Mouse (Mus musculus) heart, postnatal 0 days (tissue): ENCODE measurements around the gene Il2rb. TPM values are rescaled to one million over a fixed set of nuclear protein-coding genes. Genes with fewer than 3 reads are reported as not detected.

ENCODE experiments used
- ATAC-seq: fragments of 200-750 bp; cut with Nextera tagmentation; 2 replicates; pipeline ENCODE4 v1.8.0; 2017; ENCODE audit warnings: low read depth, moderate number of reproducible peaks, moderate library complexity; ENCODE audit not compliant: insufficient read depth
- DNase-seq: peaks from one replicate; pipeline ENCODE4 v3.0.0-alpha.2; 2016; ENCODE audit warnings: low spot score
- H3K27ac ChIP-seq: fragments of 300-500 bp; sonication (generic); 2 replicates; pipeline ENCODE4 v1.5.1; 2014; ENCODE audit warnings: low read depth, mild to moderate bottlenecking
- H3K27me3 ChIP-seq: fragments of 300-500 bp; sonication (generic); 2 replicates; pipeline ENCODE4 v1.6.1; 2014; ENCODE audit warnings: low read length, mixed read lengths; ENCODE audit not compliant: control insufficient read depth, insufficient read depth
- H3K36me3 ChIP-seq: fragments of 300-500 bp; sonication (generic); replicated peaks from 2 replicates; pipeline ENCODE4 v1.6.1; 2014; ENCODE audit warnings: low read length, mixed read lengths; ENCODE audit not compliant: control insufficient read depth, insufficient read depth
- H3K4me1 ChIP-seq: fragments of 300-500 bp; sonication (generic); 2 replicates; pipeline ENCODE4 v1.6.1; 2014; ENCODE audit warnings: antibody characterized with exemption; ENCODE audit not compliant: control insufficient read depth, insufficient read depth
- H3K4me2 ChIP-seq: fragments of 300-500 bp; sonication (generic); 2 replicates; pipeline ENCODE4 v1.6.1; 2014; ENCODE audit warnings: low read depth, mild to moderate bottlenecking, low read length, moderate library complexity
- H3K4me3 ChIP-seq: fragments of 300-500 bp; sonication (generic); 2 replicates; pipeline ENCODE4 v1.5.1; 2014; ENCODE audit warnings: low read depth, low read length
- H3K9ac ChIP-seq: fragments of 300-500 bp; sonication (generic); replicated peaks from 2 replicates; pipeline ENCODE4 v1.6.1; 2014; ENCODE audit warnings: low read depth, low read length, mixed read lengths
- H3K9me3 ChIP-seq: fragments of 300-500 bp; sonication (generic); replicated peaks from 2 replicates; pipeline ENCODE4 v1.6.1; 2016; ENCODE audit warnings: low read length; ENCODE audit not compliant: control insufficient read depth
- CTCF ChIP-seq: IDR thresholded peaks from 2 replicates; pipeline ENCODE4 v1.5.1; 2016; ENCODE audit warnings: antibody characterized with exemption, control low read depth, low read depth
- EP300 ChIP-seq: IDR thresholded peaks from 2 replicates; pipeline ENCODE4 v1.6.1; 2016; ENCODE audit warnings: antibody characterized with exemption, low read depth
- WGBS: fragments of 180-500 bp; shearing (Covaris S2); extraction: QIAGEN DNeasy Blood & Tissue Kit; methylation state at CpG from one replicate; pipeline ENCODE4 v1.1.7; 2014; 5-methylcytosine and 5-hydroxymethylcytosine counted together
- polyA plus RNA-seq: library from polyadenylated mRNA; unstranded; fragments of >200 nt; fragmentation: Nextera tagmentation; extraction: Ambion mirVana; gene quantifications from 2 replicates; pipeline ENCODE4 v1.2.1, GENCODE M21; 2015
- total RNA-seq: library from RNA; depleted of rRNA; stranded (reverse); fragments of >200 nt; gene quantifications from 2 replicates; pipeline ENCODE4 v1.2.3, GENCODE M21; 2014; ENCODE audit warnings: low replicate concordance

Gene Il2rb
- total and polyA plus RNA-seq, 2 experiments from 2014 or later = 0.08 TPM; not detected in 1

GRCm38 (mm10) chr15:78480991-78481390 is 14.1 kb downstream of the Il2rb start:
- no peak overlapping the region for H3K27ac ChIP-seq
- H3K9me3 ChIP-seq = no peaks in the 10 kb centered on the region
- H3K9ac ChIP-seq = no peak overlapping the region
- no peak overlapping the region for H3K4me2 ChIP-seq
- peaks cover 12% of the 10 kb centered on the region for H3K27me3 ChIP-seq
- no peak for DNase-seq
- no peak overlapping the region for H3K4me3 ChIP-seq
- H3K4me1 ChIP-seq = peaks cover 8% of the 10 kb centered on the region; the same call in 1 of the 2 replicates
- no peaks in the 10 kb centered on the region for H3K36me3 ChIP-seq
- TF ChIP-seq CTCF (no peak), EP300 (no peak)
- no peak for ATAC-seq
- WGBS = 60% methylated on average over 2 of the region's 2 CpGs

DNA sequence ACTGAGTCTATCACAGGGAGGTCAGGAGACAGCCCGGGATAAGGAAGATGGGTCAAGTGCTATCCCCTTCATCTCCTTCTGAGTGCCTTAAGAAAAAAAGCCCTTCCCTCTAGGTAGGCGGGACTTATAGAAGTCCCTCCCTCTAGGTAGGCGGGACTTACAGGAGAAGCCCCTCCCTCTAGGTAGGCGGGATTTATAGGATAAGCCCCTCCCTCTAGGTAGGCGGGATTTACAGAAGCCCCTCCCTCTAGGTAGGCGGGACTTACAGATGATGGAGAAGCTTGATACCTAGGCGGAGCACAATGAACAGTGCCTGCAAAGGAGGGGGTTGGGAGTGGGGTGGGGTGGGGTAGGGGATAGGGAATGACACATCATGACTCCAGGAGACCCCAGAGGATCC is 15.0 kb downstream of the Il2rb start:
- WGBS = 64% methylated on average over 7 of the region's 7 CpGs
- Histone ChIP-seq H3K9me3 (no peaks in the 10 kb centered on the region), H3K4me2 (no peak overlapping the region), H3K4me3 (no peak overlapping the region), H3K9ac (no peak overlapping the region), H3K4me1 (peaks cover 8% of the 10 kb centered on the region; the same call in 1 of the 2 replicates), H3K27ac (no peak overlapping the region), H3K27me3 (peaks cover 6% of the 10 kb centered on the region; the same call in 1 of the 2 replicates), H3K36me3 (no peaks in the 10 kb centered on the region)
- ATAC-seq (no peak), DNase-seq (no peak)
- TF ChIP-seq CTCF (no peak), EP300 (no peak)

DNA sequence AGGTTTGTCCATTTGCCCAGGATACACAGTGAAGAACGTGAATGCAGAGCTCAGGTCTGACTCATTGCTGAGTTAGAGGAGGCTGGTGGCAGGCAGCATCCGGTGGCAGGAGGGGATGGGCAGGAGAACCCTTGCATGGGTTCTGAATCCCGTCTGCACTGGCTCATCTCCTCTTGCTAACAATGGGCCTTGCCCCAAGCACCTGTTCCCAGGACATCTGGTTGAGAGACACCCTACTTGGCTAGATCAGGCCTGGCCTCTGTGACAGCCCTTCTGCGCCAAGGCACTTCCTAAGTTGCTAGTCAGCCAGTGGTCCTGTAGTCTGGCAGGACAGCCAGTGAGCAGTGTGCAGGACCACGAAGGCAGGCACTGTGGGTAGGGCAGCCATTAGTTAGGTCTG is 15.6 kb downstream of the Il2rb start:
- Histone ChIP-seq H3K27ac (no peak overlapping the region), H3K4me1 (peaks cover 8% of the 10 kb centered on the region; the same call in 1 of the 2 replicates), H3K9me3 (no peaks in the 10 kb centered on the region), H3K4me2 (no peak overlapping the region), H3K27me3 (0 out of 2 replicates have a peak, but pooled peaks cover 4% of the 10 kb centered on the region), H3K9ac (no peak overlapping the region), H3K36me3 (no peaks in the 10 kb centered on the region), H3K4me3 (no peak overlapping the region)
- TF ChIP-seq EP300 (no peak), CTCF (no peak)
- no peak for ATAC-seq
- DNase-seq = no peak
- 68% methylated on average over 5 of the region's 5 CpGs for WGBS

GRCm38 (mm10) chr15:78478073-78478472 is 17.0 kb downstream of the Il2rb start:
- ATAC-seq = no peak
- H3K9ac ChIP-seq = no peak overlapping the region
- no peak for TF ChIP-seq EP300
- TF ChIP-seq CTCF = no peak
- H3K27me3 ChIP-seq = 0 out of 2 replicates have a peak, but pooled peaks cover 4% of the 10 kb centered on the region
- no peaks in the 10 kb centered on the region for H3K36me3 ChIP-seq
- DNase-seq = no peak
- H3K4me2 ChIP-seq = no peak overlapping the region
- H3K4me3 ChIP-seq = no peak overlapping the region
- no peaks in the 10 kb centered on the region for H3K9me3 ChIP-seq
- H3K27ac ChIP-seq = no peak overlapping the region
- peaks cover 8% of the 10 kb centered on the region; the same call in 1 of the 2 replicates for H3K4me1 ChIP-seq
- WGBS = 88% methylated on average over 4 of the region's 4 CpGs

- TF ChIP-seq EP300 (no peak), CTCF (no peak)
- 0 out of 2 replicates have a peak, but pooled peaks cover 4% of the 10 kb centered on the region for H3K27me3 ChIP-seq
- 63% methylated on average over 1 of the region's 1 CpGs for WGBS
- no peak overlapping the region for H3K4me2 ChIP-seq
- no peak overlapping the region for H3K27ac ChIP-seq
- H3K4me1 ChIP-seq = peaks cover 12% of the 10 kb centered on the region
- ATAC-seq = no peak
- no peak overlapping the region for H3K4me3 ChIP-seq
- no peak overlapping the region for H3K9ac ChIP-seq
- H3K36me3 ChIP-seq = no peaks in the 10 kb centered on the region
- no peak for DNase-seq
- H3K9me3 ChIP-seq = no peaks in the 10 kb centered on the region
These were observed 18.2 kb downstream of the Il2rb start for GRCm38 (mm10) chr15:78476878-78477277.

DNA sequence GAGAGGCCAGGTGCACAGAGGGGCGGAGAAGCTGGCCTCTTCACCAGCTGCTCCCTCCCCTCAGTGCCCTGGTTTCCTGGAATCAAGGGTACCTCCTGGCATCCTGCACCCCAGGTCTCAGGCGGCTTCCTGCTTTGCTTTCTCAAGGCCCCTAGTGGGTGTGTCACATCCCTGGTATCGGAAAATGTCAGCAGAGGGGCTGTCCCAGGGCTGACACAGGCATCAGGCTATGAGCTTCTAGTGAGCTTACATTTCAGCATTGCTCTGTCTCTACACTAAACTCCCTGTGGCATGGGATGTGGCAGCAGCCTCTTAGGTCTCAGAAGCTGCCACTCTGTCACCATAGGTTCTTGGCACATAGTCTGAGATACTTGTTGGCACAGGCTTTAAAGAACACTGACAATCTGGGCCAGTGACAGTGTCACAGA is 19.5 kb downstream of the Il2rb start:
- no peak for TF ChIP-seq CTCF
- ATAC-seq (no peak), DNase-seq (no peak)
- no peak overlapping the region for H3K9ac ChIP-seq
- H3K4me3 ChIP-seq = no peak overlapping the region
- H3K4me2 ChIP-seq = no peak overlapping the region
- peaks cover 15% of the 10 kb centered on the region; the same call in 1 of the 2 replicates for H3K4me1 ChIP-seq
- 33% methylated on average over 3 of the region's 3 CpGs for WGBS
- H3K27ac ChIP-seq = no peak overlapping the region
- H3K36me3 ChIP-seq = no peaks in the 10 kb centered on the region
- H3K27me3 ChIP-seq = 0 out of 2 replicates have a peak, but pooled peaks cover 4% of the 10 kb centered on the region
- H3K9me3 ChIP-seq = no peaks in the 10 kb centered on the region
